Mouse (Mus musculus) stomach, postnatal 0 days (tissue): Measurements from ENCODE around the gene Cfl1.

Experiments used
- CTCF ChIP-seq: IDR thresholded peaks from 2 replicates; pipeline ENCODE4 v1.5.1; 2016; ENCODE audit warnings: antibody characterized with exemption, low read depth, mild to moderate bottlenecking, moderate library complexity
- EP300 ChIP-seq: optimal IDR thresholded peaks from 2 replicates; pipeline ENCODE3; 2016; ENCODE audit warnings: antibody characterized with exemption

- no peak for TF ChIP-seq CTCF
- TF ChIP-seq EP300, result no peak
These were observed 12.5 kb upstream of the Cfl1 start for GRCm38 (mm10) chr19:5477668-5478300.
